Mouse (Mus musculus) heart, adult 2 months (tissue): ENCODE data around the gene Mob3b. TPM values are rescaled to one million over a fixed set of nuclear protein-coding genes. Genes with fewer than 3 reads are reported as not detected.

ENCODE experiments used
- DNase-seq, 2 experiments: peaks; one replicate each; pipeline ENCODE4 v3.0.0; 2021
- H3K27ac ChIP-seq: fragments of 200-600 bp; 2 replicates; pipeline ENCODE4 v1.8.1; 2022
- H3K27me3 ChIP-seq: fragments of 200-500 bp; 2 replicates; pipeline ENCODE4 v1.6.1; 2012; ENCODE audit warnings: mild to moderate bottlenecking, low read length, inconsistent platforms, mixed read lengths; ENCODE audit not compliant: control insufficient read depth, insufficient read depth
- H3K36me3 ChIP-seq: fragments of 200-500 bp; 2 replicates; pipeline ENCODE4 v1.6.1; 2012; ENCODE audit warnings: low read length, inconsistent platforms; ENCODE audit not compliant: control insufficient read depth, insufficient read depth
- H3K4me1 ChIP-seq: fragments of 200-500 bp; 2 replicates; pipeline ENCODE4 v1.6.1; 2011; ENCODE audit warnings: low read length; ENCODE audit not compliant: control insufficient read depth, insufficient read depth
- H3K4me3 ChIP-seq: fragments of 200-600 bp; 2 replicates; pipeline ENCODE4 v1.8.1; 2022
- H3K79me2 ChIP-seq: fragments of 200-500 bp; replicated peaks from 2 replicates; pipeline ENCODE4 v1.6.1; 2012; ENCODE audit warnings: mild to moderate bottlenecking, inconsistent platforms, low read length, moderate library complexity, mixed read lengths; ENCODE audit not compliant: control insufficient read depth, insufficient read depth
- H3K9ac ChIP-seq: fragments of 200-500 bp; 2 replicates; pipeline ENCODE4 v1.6.1; 2012; ENCODE audit warnings: low read depth, mild to moderate bottlenecking, control low read depth, inconsistent platforms, low read length, mixed read lengths
- CTCF ChIP-seq: fragments of 200-600 bp; IDR thresholded peaks from 2 replicates; pipeline ENCODE4 v1.8.1; 2022; ENCODE audit warnings: antibody characterized with exemption, mild to moderate bottlenecking, moderate library complexity
- EP300 ChIP-seq: fragments of 200-500 bp; IDR thresholded peaks from 2 replicates; pipeline ENCODE4 v1.6.1; 2011; ENCODE audit warnings: low read depth, low read length, control low read depth; ENCODE audit not compliant: insufficient read depth
- POLR2A ChIP-seq: fragments of 200-500 bp; IDR thresholded peaks from 2 replicates; pipeline ENCODE4 v1.6.1; 2011; ENCODE audit warnings: mild to moderate bottlenecking, low read depth, low read length, control low read depth; ENCODE audit not compliant: insufficient read depth
- WGBS: fragments of 180-500 bp; shearing (Covaris S2); methylation state at CpG from one replicate; pipeline ENCODE4 v1.1.7; 2018; 5-methylcytosine and 5-hydroxymethylcytosine counted together
- intact Hi-C: fragments of 180-260 bp; cut with DNase I; formaldehyde crosslinking; loops from one replicate; pipeline ENCODE4 v1.15.1; 2025
- polyA plus RNA-seq: library from polyadenylated mRNA; depleted of rRNA; stranded (reverse); fragments of >200 nt; gene quantifications from 2 replicates; pipeline ENCODE4 v1.2.3, GENCODE M21; 2012
- total RNA-seq, 2 experiments: library from RNA; stranded (reverse); gene quantifications; 2 replicates each; pipeline ENCODE4 v1.2.3; 2021

Gene Mob3b
- total and polyA plus RNA-seq, 3 experiments = 0.66 to 1.4 (median 1.2) TPM

DNA sequence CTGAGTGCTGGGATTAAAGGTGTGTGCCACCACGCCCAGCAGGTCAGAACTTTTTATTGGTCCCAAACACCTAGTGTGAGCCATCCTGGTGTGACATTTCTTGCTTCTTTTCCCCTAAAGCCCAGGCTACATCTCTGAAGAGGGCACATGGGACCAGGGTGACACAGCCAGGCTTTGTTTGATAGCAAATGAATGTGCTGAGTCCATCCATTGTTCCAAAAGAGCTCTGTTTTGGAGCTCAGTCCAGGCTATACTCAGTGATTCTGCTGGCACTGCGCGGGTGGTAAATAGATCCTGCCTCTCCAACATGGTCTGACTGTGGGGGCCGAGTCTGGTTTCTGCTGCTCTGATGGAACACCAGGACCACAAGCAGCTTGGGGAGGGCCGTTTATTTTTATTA, 10.6 kb upstream of the Mob3b start:
- intact Hi-C loops = no loop called here
- no peak overlapping the region for H3K9ac ChIP-seq
- H3K36me3 ChIP-seq = no peaks in the 10 kb centered on the region
- no peaks in the 10 kb centered on the region for H3K27me3 ChIP-seq
- H3K4me1 ChIP-seq = no peaks in the 10 kb centered on the region
- WGBS = 62% methylated on average over 5 of the region's 5 CpGs
- DNase-seq = no peak
- TF ChIP-seq CTCF (no peak), POLR2A (no peak), EP300 (no peak)
- H3K79me2 ChIP-seq = no peaks in the 10 kb centered on the region
- H3K27ac ChIP-seq = no peak overlapping the region
- no peak overlapping the region for H3K4me3 ChIP-seq

DNA sequence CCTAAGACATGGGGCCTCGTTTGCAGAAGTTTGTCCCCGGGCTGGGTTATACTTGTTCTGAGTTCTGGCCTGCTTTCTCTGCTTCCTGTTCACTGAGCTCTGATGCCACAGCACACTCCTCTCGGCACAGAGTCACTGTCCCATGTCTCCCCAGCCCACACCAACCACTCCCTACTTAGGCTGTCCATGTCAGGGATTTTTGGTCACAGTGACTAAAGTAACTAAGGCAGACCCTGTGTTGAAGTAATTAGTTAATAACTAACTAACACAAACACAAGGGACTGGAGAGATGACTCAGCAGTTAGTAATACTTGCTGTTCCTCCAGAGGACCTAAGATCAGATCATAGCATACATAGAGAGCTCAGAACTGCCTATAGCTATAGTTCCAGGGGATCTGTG, 8.7 kb upstream of the Mob3b start:
- intact Hi-C loops = no loop called here
- Histone ChIP-seq H3K9ac (no peak overlapping the region), H3K4me3 (no peak overlapping the region)

DNA sequence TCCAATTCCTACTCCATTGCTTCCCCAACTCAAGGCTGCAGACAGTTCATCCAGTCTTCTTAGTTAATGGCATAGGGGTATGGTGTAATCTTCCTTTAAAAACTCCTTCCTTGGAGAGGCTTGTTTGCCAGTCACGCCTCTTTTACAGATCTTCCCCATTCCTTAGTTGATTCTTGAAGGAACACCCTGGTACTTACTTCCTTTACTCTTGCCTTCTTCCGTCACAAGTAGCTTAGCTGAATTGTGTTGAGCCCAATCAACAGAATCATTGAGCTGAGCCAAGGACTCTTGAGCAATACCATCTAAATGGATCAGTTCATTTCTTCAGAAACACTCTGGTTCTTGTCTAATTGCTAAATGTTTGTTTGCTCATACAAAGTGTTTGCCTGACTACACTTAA, 8.0 kb upstream of the Mob3b start:
- no peak overlapping the region for H3K27ac ChIP-seq
- no peak overlapping the region for H3K9ac ChIP-seq
- intact Hi-C loops = no loop called here
- TF ChIP-seq POLR2A (no peak), EP300 (no peak), CTCF (no peak)
- no peak for DNase-seq
- H3K4me3 ChIP-seq = no peak overlapping the region
- H3K36me3 ChIP-seq = no peaks in the 10 kb centered on the region
- no peaks in the 10 kb centered on the region for H3K27me3 ChIP-seq
- H3K4me1 ChIP-seq = no peaks in the 10 kb centered on the region
- 70% methylated on average over 2 of the region's 2 CpGs for WGBS
- no peaks in the 10 kb centered on the region for H3K79me2 ChIP-seq

More for the DNA sequence above, 8.7 kb upstream of the Mob3b start:
- no peaks in the 10 kb centered on the region for H3K36me3 ChIP-seq
- no peak for TF ChIP-seq CTCF
- no peak for TF ChIP-seq POLR2A
- H3K4me1 ChIP-seq = no peaks in the 10 kb centered on the region
- 67% methylated on average over 3 of the region's 3 CpGs for WGBS
- H3K27me3 ChIP-seq = no peaks in the 10 kb centered on the region
- H3K27ac ChIP-seq = no peak overlapping the region
- no peak for DNase-seq
- H3K79me2 ChIP-seq = no peaks in the 10 kb centered on the region

DNA sequence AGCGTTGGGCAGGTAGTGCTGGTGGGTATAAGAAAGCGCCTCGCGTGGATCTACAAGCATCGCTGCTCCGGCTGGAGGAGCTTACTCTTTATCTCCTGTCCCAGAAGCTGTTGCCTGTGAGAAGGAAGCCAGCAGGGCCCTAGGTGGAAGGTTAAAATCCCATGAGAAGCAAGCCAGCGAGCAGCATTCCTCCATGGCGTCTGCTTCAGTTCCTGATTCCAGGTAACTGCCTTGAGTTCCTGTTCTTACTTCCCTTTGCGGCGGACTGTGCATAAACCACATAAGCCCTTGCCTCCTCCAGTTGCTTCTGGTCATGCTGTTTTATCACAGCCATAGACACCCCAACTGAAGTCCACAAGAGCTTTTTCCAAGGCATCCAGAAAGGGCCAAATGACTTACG, 531 bp upstream of the Mob3b start:
- Histone ChIP-seq H3K4me1 (no peaks in the 10 kb centered on the region), H3K4me3 (no peak overlapping the region), H3K36me3 (no peaks in the 10 kb centered on the region), H3K27me3 (no peaks in the 10 kb centered on the region), H3K79me2 (no peaks in the 10 kb centered on the region), H3K9ac (no peak overlapping the region), H3K27ac (no peak overlapping the region)
- no peak for DNase-seq
- intact Hi-C loops = loop anchor here (1.0 to 5.0 kb wide), 3 partner anchors 34 to 200 kb away; no protein-coding TSS in a partner anchor
- 61% methylated on average over 11 of the region's 11 CpGs for WGBS
- no peak for TF ChIP-seq EP300
- no peak for TF ChIP-seq CTCF
- TF ChIP-seq POLR2A = no peak

DNA sequence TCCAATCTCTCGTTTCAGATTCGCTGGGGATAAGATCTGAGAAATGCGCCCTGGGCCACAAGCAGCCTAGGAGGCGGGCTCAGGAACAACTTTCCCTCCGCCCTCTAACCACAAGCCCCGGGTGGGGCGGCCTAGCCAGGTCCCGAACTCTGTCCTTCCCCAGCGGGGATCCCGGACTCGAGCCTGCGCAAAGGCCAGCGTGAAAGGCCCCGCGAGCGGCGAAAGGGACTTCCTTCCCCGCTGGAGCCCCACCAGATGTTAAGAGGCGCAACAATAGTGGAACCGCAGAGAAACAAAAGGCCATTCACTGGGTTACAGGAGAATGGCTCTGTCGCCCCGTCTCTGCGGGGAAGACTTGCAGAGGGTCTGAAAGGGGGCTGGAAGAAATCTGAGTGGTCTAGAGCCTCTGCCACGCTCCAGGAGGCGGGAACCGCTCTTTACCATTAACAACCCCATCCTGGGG, 1.1 kb downstream of the Mob3b start:
- TF ChIP-seq CTCF = no peak
- TF ChIP-seq EP300 = no peak
- TF ChIP-seq POLR2A = no peak
- peak overlapping the region; percentile 69 for H3K27ac ChIP-seq
- 1% methylated on average over 26 of the region's 26 CpGs for WGBS
- intact Hi-C loops = loop anchor here (5.0 kb wide), 2 partner anchors 36 to 59 kb away; no protein-coding TSS in a partner anchor
- H3K4me1 ChIP-seq = no peaks in the 10 kb centered on the region
- H3K36me3 ChIP-seq = no peaks in the 10 kb centered on the region
- peak overlapping the region; percentile 72 for H3K9ac ChIP-seq
- peak; percentile 77 to 79 for DNase-seq
- H3K27me3 ChIP-seq = no peaks in the 10 kb centered on the region
- H3K4me3 ChIP-seq = peak overlapping the region; percentile 67
- no peaks in the 10 kb centered on the region for H3K79me2 ChIP-seq

DNA sequence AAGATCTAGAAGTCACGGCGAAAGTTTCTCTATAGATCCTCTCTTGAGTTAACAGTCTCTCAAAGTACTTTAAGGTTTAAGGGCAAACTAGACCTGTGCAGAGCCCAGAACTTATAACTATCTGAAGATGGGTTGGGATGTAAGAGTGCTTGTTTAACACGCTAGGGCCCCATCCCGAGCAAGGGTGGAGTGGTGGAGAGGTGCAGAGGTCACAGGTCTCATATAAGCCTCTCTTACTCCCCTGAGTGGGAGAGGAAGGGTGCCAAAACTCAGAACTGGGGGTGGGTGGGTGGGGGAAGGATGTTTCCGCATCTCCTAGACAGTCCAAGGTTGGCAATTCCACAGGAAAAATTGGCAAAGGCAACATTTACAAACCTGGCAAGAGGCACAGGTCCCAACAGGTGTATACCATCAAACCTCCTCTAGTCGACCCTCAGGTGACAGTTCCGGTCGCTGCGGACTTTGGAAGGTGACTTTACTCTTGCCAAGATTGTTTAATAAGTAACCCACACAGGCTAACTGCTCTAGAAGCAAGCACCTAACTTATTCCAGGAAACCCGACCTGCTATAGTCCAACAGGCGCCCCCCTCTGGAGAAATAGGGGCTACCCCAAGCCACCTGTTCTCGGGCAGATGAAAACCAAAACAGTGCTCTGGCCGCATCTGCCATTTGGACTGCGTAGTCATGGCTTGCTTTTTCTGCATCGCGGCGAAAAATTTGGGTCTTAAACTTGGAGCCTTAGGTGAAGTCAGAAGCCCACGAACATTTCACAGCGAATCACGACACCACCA, 2.0 kb downstream of the Mob3b start:
- H3K4me3 ChIP-seq = peak overlapping the region; percentile 67
- no peaks in the 10 kb centered on the region for H3K27me3 ChIP-seq
- intact Hi-C loops = loop anchor here (5.0 kb wide), 2 partner anchors 37 to 58 kb away; no protein-coding TSS in a partner anchor
- peak; percentile 30 to 37 for DNase-seq
- no peak for TF ChIP-seq POLR2A
- peak; percentile 51 for TF ChIP-seq CTCF
- no peak for TF ChIP-seq EP300
- H3K36me3 ChIP-seq = no peaks in the 10 kb centered on the region
- no peak overlapping the region for H3K27ac ChIP-seq
- WGBS = 38% methylated on average over 20 of the region's 20 CpGs
- no peak overlapping the region; the same call in 1 of the 2 replicates for H3K9ac ChIP-seq
- no peaks in the 10 kb centered on the region for H3K4me1 ChIP-seq
- H3K79me2 ChIP-seq = no peaks in the 10 kb centered on the region
